Mouse (Mus musculus): ENCODE measurements around the gene Mettl25.

DNA sequence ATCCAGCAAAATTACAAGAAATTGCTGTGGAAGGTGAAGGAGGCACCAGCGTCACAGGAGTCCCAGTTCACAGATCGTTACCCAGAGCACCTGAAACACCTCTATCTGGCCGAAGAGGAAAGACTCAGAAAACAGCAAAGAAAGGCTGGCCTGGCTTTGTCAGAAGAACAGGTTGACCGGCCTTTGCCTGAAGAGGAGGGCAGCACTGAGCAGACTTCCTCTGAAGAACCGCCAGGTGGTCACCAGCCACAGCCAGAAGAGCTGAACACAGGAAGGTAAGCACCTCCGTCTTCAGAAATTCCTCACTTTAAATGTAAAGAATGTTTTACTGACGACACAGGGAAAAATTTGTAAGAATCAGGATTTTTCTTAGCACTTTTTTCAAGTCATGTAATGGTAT lies 1.4 kb upstream of the Mettl25 start:
- TF ChIP-seq CTCF (IDR thresholded peaks at IDR 0.05; ENCODE audit: low read depth, low read length) = no peak
- no peak for TF ChIP-seq GATA1 (IDR thresholded peaks at IDR 0.05; ENCODE audit: borderline replicate concordance, low read length)
- no peak for TF ChIP-seq GATA2 (IDR thresholded peaks at IDR 0.05; ENCODE audit: borderline replicate concordance, low read depth, low read length)
